Mouse (Mus musculus): ENCODE results near the gene Stat5b.

- no peak for TF ChIP-seq GATA1 (IDR thresholded peaks at IDR 0.05; ENCODE audit: low read length)
- TF ChIP-seq TAL1 (IDR thresholded peaks at IDR 0.05; ENCODE audit: low read length) = no peak
Measured at GRCm38 (mm10) chr11:100833466-100833865, 17.1 kb downstream of the Stat5b start.

All from erythroblast, embryonic 14.5 days (primary cell).